Mouse (Mus musculus) liver, adult 2 months (tissue): Measurements from ENCODE around the gene Plekhg1.

Experiments
- CTCF ChIP-seq: fragments of 200-500 bp; IDR thresholded peaks from 2 replicates; pipeline ENCODE4 v1.5.1; 2011; ENCODE audit warnings: low read depth, low read length, control low read depth
- POLR2A ChIP-seq: fragments of 200-500 bp; IDR thresholded peaks from 2 replicates; pipeline ENCODE4 v1.6.1; 2011; ENCODE audit warnings: low read length, control low read depth; ENCODE audit not compliant: insufficient read depth; ENCODE audit errors: extremely low read depth

DNA sequence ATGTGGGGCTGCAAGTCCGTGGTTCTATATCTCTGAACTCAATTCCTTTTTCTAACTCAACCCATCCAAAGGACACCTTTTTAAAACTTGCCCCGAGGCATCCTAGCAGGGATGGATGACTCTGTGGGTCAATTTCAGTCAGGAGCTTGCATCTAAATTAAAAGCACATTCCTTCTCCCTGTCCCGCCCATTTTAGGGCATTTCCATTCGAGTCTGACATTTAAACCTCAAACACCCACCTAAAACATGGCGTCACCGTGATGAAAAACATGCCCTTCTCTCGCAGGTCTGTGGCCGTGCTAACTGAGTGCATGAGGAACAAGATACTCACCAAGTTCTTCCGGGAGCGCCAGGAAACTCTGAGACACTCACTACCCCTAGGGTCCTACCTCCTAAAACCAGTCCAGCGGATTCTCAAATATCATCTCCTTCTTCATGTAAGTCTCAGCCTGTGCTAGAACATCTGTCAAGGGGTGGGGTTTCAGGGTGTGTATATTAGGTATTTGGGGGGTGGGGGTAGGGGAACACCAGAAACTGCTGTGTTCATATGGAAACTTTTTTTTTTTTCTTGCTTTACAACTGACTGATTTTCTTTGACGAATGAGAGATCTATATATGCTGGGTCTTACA is 193.3 kb downstream of the Plekhg1 start:
- no peak for TF ChIP-seq POLR2A
- no peak for TF ChIP-seq CTCF
